Mouse (Mus musculus) bone marrow macrophage, adult 2 months (primary cell): ENCODE measurements around the gene T.

Experiments used
- CTCF ChIP-seq: IDR thresholded peaks from 2 replicates; pipeline ENCODE4 v1.5.1; 2012; ENCODE audit warnings: low read depth, mild to moderate bottlenecking, low read length, moderate library complexity
- POLR2A ChIP-seq: IDR thresholded peaks from 2 replicates; pipeline ENCODE4 v1.6.1; 2012; ENCODE audit warnings: mild to moderate bottlenecking, low read depth, low read length, borderline replicate concordance

DNA sequence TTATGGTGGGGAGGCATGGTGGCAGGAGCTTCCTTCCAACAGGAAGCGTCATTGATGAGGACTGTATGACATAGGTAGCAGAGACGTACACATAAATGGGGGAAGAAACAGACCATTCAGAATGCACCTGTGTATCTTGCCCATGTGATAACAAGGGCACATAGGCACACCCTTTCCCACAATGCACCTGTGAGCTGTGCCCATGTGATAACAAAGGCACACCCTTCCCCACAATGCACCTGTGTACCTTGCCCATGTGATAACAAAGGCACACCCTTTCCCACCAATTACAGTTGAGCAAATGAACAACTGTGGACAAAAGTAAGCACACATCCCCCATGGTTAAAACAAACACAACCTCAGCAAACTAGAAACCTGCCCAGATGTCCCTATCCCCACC lies 23.9 kb upstream of the T start:
- TF ChIP-seq CTCF (no peak), POLR2A (no peak)
